Mouse (Mus musculus) C2C12 (cell line): Measurements from ENCODE around the gene Adpgk.

Experiments used
- CTCF ChIP-seq: IDR thresholded peaks from one replicate; pipeline ENCODE4 v1.5.1; 2011; ENCODE audit not compliant: control insufficient read depth, insufficient read depth, insufficient read length
- MAX ChIP-seq: IDR thresholded peaks from one replicate; pipeline ENCODE4 v1.6.1; 2011; ENCODE audit warnings: mild to moderate bottlenecking, control low read depth
- USF1 ChIP-seq: IDR thresholded peaks from one replicate; pipeline ENCODE4 v1.6.1; 2011; ENCODE audit warnings: low read depth, mild to moderate bottlenecking, control low read depth, moderate library complexity

DNA sequence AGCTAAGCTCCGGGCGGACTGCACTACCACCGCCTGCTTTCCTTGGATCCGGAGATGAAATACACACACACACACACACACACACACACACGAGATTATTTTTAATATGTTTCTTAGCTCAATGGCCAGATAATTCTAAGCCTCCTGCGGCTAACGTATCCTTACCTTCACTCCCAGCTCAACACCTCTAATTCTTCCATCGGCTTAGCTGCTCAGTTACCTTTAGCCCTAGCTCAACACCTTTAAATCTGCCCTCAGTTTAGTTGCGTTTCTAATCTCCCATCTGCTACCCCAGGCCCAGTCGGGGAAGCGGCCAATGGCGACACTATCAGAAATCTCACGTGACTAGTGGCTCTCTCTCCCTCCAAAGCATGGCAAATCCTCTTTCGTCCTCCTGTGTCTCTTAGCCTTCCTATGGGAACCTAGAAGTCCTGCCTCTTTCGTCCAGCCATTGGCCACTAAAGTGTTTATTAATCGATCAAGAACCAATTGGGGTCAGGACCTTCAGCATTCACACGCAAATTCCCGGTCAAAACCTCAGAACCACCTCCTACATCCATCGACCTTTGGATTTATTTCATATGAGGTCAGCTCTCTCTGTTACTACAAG lies 16.4 kb upstream of the Adpgk start:
- no peak for TF ChIP-seq MAX
- TF ChIP-seq USF1: no peak
- TF ChIP-seq CTCF: no peak
